Mouse (Mus musculus): Measurements from ENCODE around the gene Lhpp.

DNA sequence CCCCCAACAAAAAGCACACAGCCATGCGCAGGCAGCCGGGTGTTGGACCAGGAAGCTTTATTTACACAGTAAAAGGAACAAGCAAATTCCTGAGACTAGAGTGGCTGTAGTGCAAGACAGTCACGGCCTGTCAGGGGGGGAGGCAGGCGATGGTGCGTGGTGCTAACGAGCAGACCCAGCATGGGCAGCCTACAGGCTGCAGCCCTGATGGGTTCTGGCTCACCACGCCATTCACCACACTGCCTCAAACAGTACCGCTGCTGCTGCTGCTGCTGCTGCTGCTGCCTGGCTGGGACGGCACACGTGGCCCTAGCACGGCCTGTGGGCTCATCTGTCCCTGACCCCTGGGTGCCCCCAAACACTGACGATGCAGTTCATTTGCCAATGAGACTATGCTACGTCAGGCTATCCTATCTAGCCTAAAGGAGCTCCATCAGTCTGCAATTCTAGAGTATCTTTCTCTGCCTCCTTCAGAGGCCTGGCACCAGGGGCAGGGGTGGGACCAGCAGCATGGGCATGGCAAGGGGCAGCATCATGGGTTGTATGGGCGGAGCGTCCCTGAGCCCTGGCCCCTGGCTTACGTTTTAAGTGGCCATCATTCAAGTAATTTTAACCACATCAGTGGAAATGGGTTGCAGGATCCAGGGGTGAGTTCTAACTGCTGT, 101.7 kb downstream of the Lhpp start:
- TF ChIP-seq EP300 (IDR thresholded peaks at IDR 0.05; ENCODE audit: low read depth) (no peak), CTCF (IDR thresholded peaks at IDR 0.05; ENCODE audit: low read depth) (no peak)

Data from liver, postnatal 0 days (tissue).